Mouse (Mus musculus) layer of hippocampus, postnatal 36 days (tissue): ENCODE measurements around the gene Tmem8. TPM values are rescaled to one million over a fixed set of nuclear protein-coding genes. Genes with fewer than 3 reads are reported as not detected.
"Not testable (repeated sequence)": the region's sequence is repeated elsewhere in the genome, so short reads cannot be mapped to it uniquely, and the experiment has no call there.

Source experiments
- DNase-seq, 2 experiments: peaks; one replicate each; pipeline ENCODE4 v3.0.0; 2022
- total RNA-seq, 2 experiments: library from RNA; stranded (reverse); gene quantifications; 2 replicates each; pipeline ENCODE4 v1.2.3; 2021

The Tmem8 gene
- total RNA-seq, 2 experiments from 2014 or later = 10.8 to 11.9 TPM

GRCm38 (mm10) chr17:26111722-26112121 lies 1.4 kb upstream of the Tmem8 start:
- no peak for DNase-seq

GRCm38 (mm10) chr17:26112751-26113150 lies 348 bp upstream of the Tmem8 start:
- no peak for DNase-seq

GRCm38 (mm10) chr17:26114061-26114460 lies 962 bp downstream of the Tmem8 start:
- DNase-seq = no peak

- DNase-seq = not testable (repeated sequence)
These were observed 1.4 kb downstream of the Tmem8 start for GRCm38 (mm10) chr17:26114461-26114860.

- no peak for DNase-seq
These were observed 2.3 kb downstream of the Tmem8 start for GRCm38 (mm10) chr17:26115205-26115898.

- DNase-seq = no peak
These were observed 2.9 kb downstream of the Tmem8 start for GRCm38 (mm10) chr17:26115956-26116487.

- no peak for DNase-seq
These were observed 3.6 kb downstream of the Tmem8 start for GRCm38 (mm10) chr17:26116503-26117258.

GRCm38 (mm10) chr17:26119766-26120710 lies 6.9 kb downstream of the Tmem8 start:
- DNase-seq = peak; percentile 21 to 63

GRCm38 (mm10) chr17:26122431-26123140 lies 9.5 kb downstream of the Tmem8 start:
- no peak for DNase-seq

- DNase-seq = peak; percentile 83 to 84
These were observed 10.2 kb downstream of the Tmem8 start, which contains the start of gene Mrpl28 for GRCm38 (mm10) chr17:26123267-26123684. Gene Mrpl28, plus strand, starts transcription at chr17:26123500.

- DNase-seq = no peak
These were observed 11.5 kb downstream of the Tmem8 start for GRCm38 (mm10) chr17:26124560-26124959.

GRCm38 (mm10) chr17:26125226-26125625 lies 12.1 kb downstream of the Tmem8 start:
- DNase-seq = no peak

GRCm38 (mm10) chr17:26131062-26131732 lies 18.1 kb downstream of the Tmem8 start:
- DNase-seq = no peak

GRCm38 (mm10) chr17:26131856-26132853 lies 19.1 kb downstream of the Tmem8 start:
- no peak for DNase-seq

- no peak for DNase-seq
These were observed 24.1 kb downstream of the Tmem8 start for GRCm38 (mm10) chr17:26137106-26137750.

GRCm38 (mm10) chr17:26137751-26138130 lies 24.6 kb downstream of the Tmem8 start:
- no peak for DNase-seq

GRCm38 (mm10) chr17:26138239-26138836 lies 25.2 kb downstream of the Tmem8 start, which contains the start of gene Axin1:
Gene Axin1, plus strand, starts transcription at chr17:26138688.
- DNase-seq = peak; percentile 91 to 93

- no peak for DNase-seq
These were observed 25.8 kb downstream of the Tmem8 start for GRCm38 (mm10) chr17:26138901-26139381.

GRCm38 (mm10) chr17:26142796-26143195 lies 29.7 kb downstream of the Tmem8 start:
- no peak for DNase-seq
